Mouse (Mus musculus): ENCODE data around the gene Nup214.

The Nup214 gene

GRCm38 (mm10) chr2:31974141-31974808 lies at the start of gene Nup214:
Gene Nup214 (plus strand): TSS chr2:31974436.
- peak; percentile 99 for DNase-seq

- no peak for DNase-seq
Observed at GRCm38 (mm10) chr2:31924811-31925210, 49.4 kb upstream of the Nup214 start.

- DNase-seq, result no peak
Observed at GRCm38 (mm10) chr2:31925936-31926335, 48.3 kb upstream of the Nup214 start.

- no peak for DNase-seq
Observed at GRCm38 (mm10) chr2:31929664-31930063, 44.6 kb upstream of the Nup214 start.

GRCm38 (mm10) chr2:31934551-31934950 lies 39.7 kb upstream of the Nup214 start:
- no peak for DNase-seq

- no peak for DNase-seq
Observed at GRCm38 (mm10) chr2:31935054-31935453, 39.2 kb upstream of the Nup214 start.

GRCm38 (mm10) chr2:31938298-31938697 lies 35.9 kb upstream of the Nup214 start:
- no peak for DNase-seq

GRCm38 (mm10) chr2:31943011-31943410 lies 31.2 kb upstream of the Nup214 start:
- DNase-seq, result no peak

GRCm38 (mm10) chr2:31945580-31945979 lies 28.7 kb upstream of the Nup214 start:
- no peak for DNase-seq

- no peak for DNase-seq
Observed at GRCm38 (mm10) chr2:31948392-31948791, 25.8 kb upstream of the Nup214 start.

- no peak for DNase-seq
Observed at GRCm38 (mm10) chr2:31948801-31949200, 25.4 kb upstream of the Nup214 start.

- peak; percentile 88 for DNase-seq
Observed at GRCm38 (mm10) chr2:31950058-31950871, 24.0 kb upstream of the Nup214 start, which contains the start of gene Aif1l. Gene Aif1l (plus strand): TSS chr2:31950139.

- DNase-seq, result no peak
Observed at GRCm38 (mm10) chr2:31950966-31951365, 23.3 kb upstream of the Nup214 start.

GRCm38 (mm10) chr2:31952236-31952635 lies 22.0 kb upstream of the Nup214 start:
- DNase-seq, result no peak

- DNase-seq, result no peak
Observed at GRCm38 (mm10) chr2:31952725-31953124, 21.5 kb upstream of the Nup214 start.

- DNase-seq, result no peak
Observed at GRCm38 (mm10) chr2:31953687-31954086, 20.5 kb upstream of the Nup214 start.

- DNase-seq, result no peak
Observed at GRCm38 (mm10) chr2:31954779-31955181, 19.5 kb upstream of the Nup214 start.

GRCm38 (mm10) chr2:31955686-31956085 lies 18.6 kb upstream of the Nup214 start:
- no peak for DNase-seq

GRCm38 (mm10) chr2:31957211-31957610 lies 17.0 kb upstream of the Nup214 start:
- no peak for DNase-seq

- peak; percentile 60 for DNase-seq
Observed at GRCm38 (mm10) chr2:31960986-31961385, 13.2 kb upstream of the Nup214 start.

- DNase-seq, result no peak
Observed at GRCm38 (mm10) chr2:31961791-31962222, 12.4 kb upstream of the Nup214 start.

- peak; percentile 94 for DNase-seq
Observed at GRCm38 (mm10) chr2:31962501-31963224, 11.6 kb upstream of the Nup214 start.

- no peak for DNase-seq
Observed at GRCm38 (mm10) chr2:31963491-31963890, 10.7 kb upstream of the Nup214 start.

All from retina, postnatal 1 day (tissue).